Mouse (Mus musculus) lung, postnatal 0 days (tissue): Measurements from ENCODE around the gene Sf3b6.

Experiments
- CTCF ChIP-seq: IDR thresholded peaks from 2 replicates; pipeline ENCODE4 v1.5.1; 2016; ENCODE audit warnings: antibody characterized with exemption, mild to moderate bottlenecking
- EP300 ChIP-seq: IDR thresholded peaks from 2 replicates; pipeline ENCODE4 v1.6.1; 2016; ENCODE audit warnings: antibody characterized with exemption, mild to moderate bottlenecking, control low read depth

DNA sequence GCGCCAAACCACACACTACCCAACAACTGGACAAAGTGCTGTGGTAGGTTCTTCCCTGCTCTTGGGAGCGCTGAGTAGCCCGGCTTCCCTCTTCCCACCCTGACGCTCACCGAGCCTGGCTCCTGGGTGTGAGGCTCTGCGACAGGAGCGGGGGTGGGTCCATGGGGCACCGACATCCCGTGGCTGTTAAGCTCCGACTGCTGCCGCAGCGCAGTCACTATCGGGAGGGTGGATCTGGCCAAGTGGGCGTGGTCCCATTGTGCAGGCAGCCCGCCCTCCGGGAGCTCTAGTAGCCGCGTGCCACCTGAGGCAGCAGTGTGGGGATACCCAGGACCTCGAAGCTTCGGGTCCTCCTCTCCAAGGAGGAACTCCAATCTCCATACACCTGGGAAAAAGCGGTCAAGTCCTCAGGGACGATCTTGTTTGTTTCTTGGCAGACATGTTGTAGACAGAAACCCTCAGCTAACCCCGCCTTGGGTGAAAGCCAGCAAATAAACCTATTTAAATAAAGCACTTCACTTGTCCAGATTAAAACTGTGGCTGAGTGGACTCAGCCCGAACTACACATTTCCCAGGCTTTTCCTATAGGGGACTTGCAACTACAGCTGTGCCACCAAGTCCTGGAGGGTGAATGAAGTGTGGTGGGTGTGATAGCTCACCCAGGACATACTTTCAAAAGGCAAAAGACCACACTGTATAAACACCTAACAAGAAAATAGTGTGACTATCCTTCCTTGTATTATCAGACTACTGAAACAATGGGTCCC is 57.0 kb downstream of the Sf3b6 start, which contains the start of gene Mfsd2b:
- TF ChIP-seq CTCF (no peak), EP300 (no peak)
